Mouse (Mus musculus): ENCODE measurements around the gene Vcl. TPM values are rescaled to one million over a fixed set of nuclear protein-coding genes. Genes with fewer than 3 reads are reported as not detected.
A peak's percentile ranks its signal among the peaks of the same experiment; 100 is the strongest.

Gene Vcl
- polyA plus RNA-seq, 1 experiment, result 104 TPM

- H3K36me3 ChIP-seq (ENCODE audit: control insufficient read depth, insufficient read depth), result peaks cover 23% of the 10 kb centered on the region
- peaks cover 100% of the 10 kb centered on the region for H3K79me2 ChIP-seq (ENCODE audit: control insufficient read depth, insufficient read depth)
- H3K27me3 ChIP-seq (ENCODE audit: control insufficient read depth, insufficient read depth, insufficient read length), result no peaks in the 10 kb centered on the region
- TF ChIP-seq TCF12 (IDR thresholded peaks at IDR 0.05; ENCODE audit: insufficient read depth, poor library complexity, severe bottlenecking) (no peak), MYOG (IDR thresholded peaks at IDR 0.05; ENCODE audit: control insufficient read depth in 1 of 3, insufficient read depth in 1 of 3, insufficient read length in 2 of 3, low read depth in 2 of 3) (no peak), MYOD1 (IDR thresholded peaks at IDR 0.05; ENCODE audit: control insufficient read depth in 1 of 3, insufficient read length in 2 of 3, low read depth in 2 of 3) (no peak), REST (IDR thresholded peaks at IDR 0.05; ENCODE audit: insufficient read depth, insufficient read length) (no peak), TCF3 (IDR thresholded peaks at IDR 0.05; ENCODE audit: insufficient read length, low read depth) (no peak)
- no peak overlapping the region for H3ac ChIP-seq (ENCODE audit: control insufficient read depth, insufficient read length)
- no peak overlapping the region for H3K4me2 ChIP-seq (ENCODE audit: low read depth)
- H3K4me3 ChIP-seq, result no peak overlapping the region
These were observed 44.6 kb downstream of the Vcl start for GRCm38 (mm10) chr14:20973821-20974220.

DNA sequence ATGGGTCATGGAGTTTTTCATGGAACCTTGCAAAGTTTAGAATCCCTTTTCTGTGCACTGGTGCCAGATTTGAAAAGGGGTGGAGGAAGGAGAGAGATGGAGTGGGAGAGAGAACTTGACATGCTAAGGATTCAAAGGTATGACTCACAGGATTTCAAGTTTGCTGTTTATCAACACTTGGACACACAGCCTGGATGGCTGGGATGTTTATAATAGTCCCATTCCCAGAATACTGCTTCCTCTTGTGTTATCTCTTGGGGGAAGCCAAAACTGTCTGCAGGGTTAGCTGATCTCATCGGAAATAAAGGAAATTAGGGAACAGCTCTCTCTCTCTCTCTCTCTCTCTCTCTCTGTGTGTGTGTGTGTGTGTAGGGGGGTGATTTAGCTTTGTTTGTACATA is 47.5 kb downstream of the Vcl start:
- H3K4me2 ChIP-seq (ENCODE audit: low read depth), result peak overlapping the region; percentile 53
- TF ChIP-seq POLR2AphosphoS2 (IDR thresholded peaks at IDR 0.05; ENCODE audit: insufficient read length, low read depth) (no peak), REST (IDR thresholded peaks at IDR 0.05; ENCODE audit: insufficient read depth, insufficient read length) (no peak)
- no peaks in the 10 kb centered on the region for H3K27me3 ChIP-seq (ENCODE audit: control insufficient read depth, insufficient read depth, insufficient read length)
- H3K4me3 ChIP-seq, result no peak overlapping the region
- H3ac ChIP-seq (ENCODE audit: control insufficient read depth, insufficient read length), result no peak overlapping the region
- H3K36me3 ChIP-seq (ENCODE audit: control insufficient read depth, insufficient read depth), result peaks cover 13% of the 10 kb centered on the region
- H3K79me2 ChIP-seq (ENCODE audit: control insufficient read depth, insufficient read depth), result peaks cover 100% of the 10 kb centered on the region

DNA sequence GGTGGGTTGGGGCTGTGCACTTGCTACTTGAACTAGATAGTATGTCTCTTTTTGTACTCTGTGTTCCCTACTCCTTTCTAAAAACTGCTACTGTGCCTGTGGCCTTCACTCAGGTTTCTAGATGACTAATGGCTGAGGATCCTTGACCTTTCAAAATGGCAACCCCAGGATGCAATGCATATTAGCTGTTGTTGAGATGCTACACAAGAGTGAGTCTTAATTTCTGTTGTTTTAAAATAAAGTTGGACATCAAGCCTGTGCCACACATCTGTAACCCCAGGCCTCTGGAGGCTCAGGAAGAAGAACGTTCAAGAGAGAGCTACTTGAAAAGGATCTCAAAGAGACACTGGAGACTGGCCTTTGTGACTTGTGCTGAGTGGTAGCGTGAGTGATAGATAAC is 48.5 kb downstream of the Vcl start:
- H3K4me2 ChIP-seq (ENCODE audit: low read depth), result peak overlapping the region; percentile 53
- no peak for TF ChIP-seq SRF (IDR thresholded peaks at IDR 0.05; ENCODE audit: control insufficient read depth, insufficient read length, low read depth)
- no peak for TF ChIP-seq TCF12 (IDR thresholded peaks at IDR 0.05; ENCODE audit: insufficient read depth, poor library complexity, severe bottlenecking)
- H3K27me3 ChIP-seq (ENCODE audit: control insufficient read depth, insufficient read depth, insufficient read length), result no peaks in the 10 kb centered on the region
- H3K4me3 ChIP-seq, result no peak overlapping the region
- H3K36me3 ChIP-seq (ENCODE audit: control insufficient read depth, insufficient read depth), result peaks cover 16% of the 10 kb centered on the region
- no peak overlapping the region for H3ac ChIP-seq (ENCODE audit: control insufficient read depth, insufficient read length)
- H3K79me2 ChIP-seq (ENCODE audit: control insufficient read depth, insufficient read depth), result peaks cover 100% of the 10 kb centered on the region

GRCm38 (mm10) chr14:20983832-20984231 is 54.6 kb downstream of the Vcl start:
- H3K4me2 ChIP-seq (ENCODE audit: low read depth), result no peak overlapping the region
- no peaks in the 10 kb centered on the region for H3K27me3 ChIP-seq (ENCODE audit: control insufficient read depth, insufficient read depth, insufficient read length)
- H3K36me3 ChIP-seq (ENCODE audit: control insufficient read depth, insufficient read depth), result peaks cover 59% of the 10 kb centered on the region
- no peak overlapping the region for H3ac ChIP-seq (ENCODE audit: control insufficient read depth, insufficient read length)
- no peak overlapping the region for H3K4me3 ChIP-seq
- TF ChIP-seq MYOG (IDR thresholded peaks at IDR 0.05; ENCODE audit: control insufficient read depth in 1 of 3, insufficient read depth in 1 of 3, insufficient read length in 2 of 3, low read depth in 2 of 3), result no peak
- peaks cover 57% of the 10 kb centered on the region for H3K79me2 ChIP-seq (ENCODE audit: control insufficient read depth, insufficient read depth)

DNA sequence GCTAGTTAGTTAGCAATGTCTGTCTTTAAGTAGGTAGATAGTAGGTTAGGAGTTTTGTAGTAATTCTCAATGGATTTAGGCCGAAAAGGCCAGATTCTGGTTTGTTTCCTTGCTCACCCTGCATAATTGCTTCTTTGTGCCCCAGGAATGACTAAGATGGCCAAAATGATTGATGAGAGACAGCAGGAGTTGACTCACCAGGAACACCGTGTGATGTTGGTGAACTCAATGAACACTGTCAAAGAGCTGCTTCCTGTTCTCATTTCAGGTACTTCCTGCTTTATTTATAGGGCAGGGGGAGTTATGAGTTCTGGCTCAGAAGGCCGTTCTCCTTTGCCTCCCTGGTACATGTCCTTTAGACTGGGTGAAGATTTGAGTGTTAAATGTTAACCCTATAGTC is 56.3 kb downstream of the Vcl start:
- Histone ChIP-seq H3K36me3 (ENCODE audit: control insufficient read depth, insufficient read depth) (peaks cover 73% of the 10 kb centered on the region), H3K4me3 (no peak overlapping the region), H3K4me2 (ENCODE audit: low read depth) (no peak overlapping the region), H3K27me3 (ENCODE audit: control insufficient read depth, insufficient read depth, insufficient read length) (no peaks in the 10 kb centered on the region), H3ac (ENCODE audit: control insufficient read depth, insufficient read length) (no peak overlapping the region), H3K79me2 (ENCODE audit: control insufficient read depth, insufficient read depth) (peaks cover 52% of the 10 kb centered on the region)
- TF ChIP-seq E2F4 (IDR thresholded peaks at IDR 0.05; ENCODE audit: insufficient read depth), result no peak
- no peak for TF ChIP-seq POLR2A (IDR thresholded peaks at IDR 0.05; ENCODE audit: insufficient read length, low read depth)
- no peak for TF ChIP-seq POLR2AphosphoS2 (IDR thresholded peaks at IDR 0.05; ENCODE audit: insufficient read length, low read depth)
- TF ChIP-seq MYOG (IDR thresholded peaks at IDR 0.05; ENCODE audit: control insufficient read depth in 1 of 3, insufficient read depth in 1 of 3, insufficient read length in 2 of 3, low read depth in 2 of 3), result no peak
- TF ChIP-seq TCF12 (IDR thresholded peaks at IDR 0.05; ENCODE audit: insufficient read depth, poor library complexity, severe bottlenecking), result no peak
- TF ChIP-seq MYOD1 (IDR thresholded peaks at IDR 0.05; ENCODE audit: control insufficient read depth in 1 of 3, insufficient read length in 2 of 3, low read depth in 2 of 3), result peak in 1 of 3 experiments; percentile 50
- TF ChIP-seq USF1 (IDR thresholded peaks at IDR 0.05; ENCODE audit: low read depth), result no peak
- TF ChIP-seq REST (IDR thresholded peaks at IDR 0.05; ENCODE audit: insufficient read depth, insufficient read length), result no peak

GRCm38 (mm10) chr14:20991492-20991891 is 62.3 kb downstream of the Vcl start:
- TF ChIP-seq USF1 (IDR thresholded peaks at IDR 0.05; ENCODE audit: low read depth), result no peak
- TF ChIP-seq POLR2A (IDR thresholded peaks at IDR 0.05; ENCODE audit: insufficient read length, low read depth), result no peak
- no peak for TF ChIP-seq REST (IDR thresholded peaks at IDR 0.05; ENCODE audit: insufficient read depth, insufficient read length)
- TF ChIP-seq MAX (IDR thresholded peaks at IDR 0.05; ENCODE audit: low read depth), result no peak
- TF ChIP-seq TCF3 (IDR thresholded peaks at IDR 0.05; ENCODE audit: insufficient read length, low read depth), result no peak
- no peak for TF ChIP-seq MYOD1 (IDR thresholded peaks at IDR 0.05; ENCODE audit: control insufficient read depth in 1 of 3, insufficient read length in 2 of 3, low read depth in 2 of 3)
- TF ChIP-seq SRF (IDR thresholded peaks at IDR 0.05; ENCODE audit: control insufficient read depth, insufficient read length, low read depth), result no peak
- no peak for TF ChIP-seq E2F4 (IDR thresholded peaks at IDR 0.05; ENCODE audit: insufficient read depth)
- no peak for TF ChIP-seq CEBPB (IDR thresholded peaks at IDR 0.05; ENCODE audit: insufficient read depth, poor library complexity, severe bottlenecking)
- TF ChIP-seq POLR2AphosphoS2 (IDR thresholded peaks at IDR 0.05; ENCODE audit: insufficient read length, low read depth), result no peak
- Histone ChIP-seq H3ac (ENCODE audit: control insufficient read depth, insufficient read length) (no peak overlapping the region), H3K27me3 (ENCODE audit: control insufficient read depth, insufficient read depth, insufficient read length) (no peaks in the 10 kb centered on the region), H3K4me2 (ENCODE audit: low read depth) (no peak overlapping the region), H3K4me3 (no peak overlapping the region), H3K36me3 (ENCODE audit: control insufficient read depth, insufficient read depth) (peaks cover 54% of the 10 kb centered on the region), H3K79me2 (ENCODE audit: control insufficient read depth, insufficient read depth) (peaks cover 58% of the 10 kb centered on the region)
